Mouse (Mus musculus) activated CD4-positive, CD25-positive, alpha-beta regulatory T cell, adult 4 months (primary cell): ENCODE measurements around the gene Ptms. TPM values are rescaled to one million over a fixed set of nuclear protein-coding genes. Genes with fewer than 3 reads are reported as not detected.

Experiments
- ATAC-seq: one replicate; pipeline ENCODE4 v1.8.0; 2017
- polyA plus RNA-seq, 2 experiments: library from polyadenylated mRNA; unstranded; fragments of 100-300 nt; shearing (Covaris generic); gene quantifications; one replicate each; pipeline ENCODE4 v1.2.1; 2017

Gene Ptms
- 10 to 100 TPM; 12.0 to 12.8 TPM for polyA plus RNA-seq

GRCm38 (mm10) chr6:124919695-124920317 lies at the start of gene Ptms:
Gene Ptms, minus strand, starts transcription at chr6:124920103.
- ATAC-seq, result peak; percentile 33

- ATAC-seq, result no peak
Measured at GRCm38 (mm10) chr6:124967766-124968165, 47.9 kb upstream of the Ptms start.

- ATAC-seq, result no peak
Measured at GRCm38 (mm10) chr6:124966466-124967118, 46.7 kb upstream of the Ptms start.

- ATAC-seq, result peak; percentile 24
Measured at GRCm38 (mm10) chr6:124965747-124966146, 45.8 kb upstream of the Ptms start.

- peak; percentile 88 for ATAC-seq
Measured at GRCm38 (mm10) chr6:124965088-124965719, 45.3 kb upstream of the Ptms start, which contains the start of gene Cops7a. Gene Cops7a, minus strand, starts transcription at chr6:124965538.

DNA sequence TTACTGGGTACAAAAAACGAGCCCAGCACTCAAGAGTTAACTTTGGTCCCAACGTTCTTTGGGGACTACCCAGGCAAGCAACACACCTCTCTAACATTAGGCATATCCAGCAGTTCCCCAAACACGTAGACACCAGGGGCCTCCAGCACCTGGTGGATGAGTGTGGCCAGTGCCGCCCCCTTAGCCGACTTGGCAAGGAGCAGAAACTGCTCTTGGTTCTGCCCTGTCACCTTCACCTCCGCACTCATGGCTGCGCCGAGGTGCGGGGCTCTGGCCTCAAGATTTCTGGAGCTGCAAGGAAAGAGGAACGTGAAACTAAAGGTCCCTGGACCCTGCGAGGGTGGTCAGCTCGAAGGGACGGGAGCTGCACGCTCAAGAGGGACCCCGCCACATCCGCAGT lies 44.7 kb upstream of the Ptms start:
- ATAC-seq, result no peak

- ATAC-seq, result no peak
Measured at GRCm38 (mm10) chr6:124961021-124961420, 41.1 kb upstream of the Ptms start.

DNA sequence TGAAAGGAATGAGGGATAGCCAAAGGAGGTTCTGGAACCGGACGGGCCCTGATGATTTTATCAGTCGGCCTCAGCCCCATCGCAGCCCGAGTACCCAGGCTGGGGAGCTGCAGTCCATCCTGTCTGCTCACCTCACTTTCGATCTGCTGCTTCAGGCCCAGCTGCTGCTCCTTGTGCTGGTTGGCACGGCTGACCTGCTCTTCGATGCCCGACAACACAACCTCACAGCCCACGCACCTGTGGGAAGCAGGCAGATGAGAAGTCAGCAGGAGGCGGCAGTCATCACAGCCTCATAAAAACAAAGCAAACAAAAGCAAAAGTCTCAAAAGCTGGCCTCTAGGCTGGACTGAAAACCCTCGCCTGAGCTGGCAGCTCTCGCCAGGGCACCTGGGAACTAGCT lies 40.1 kb upstream of the Ptms start:
- ATAC-seq, result no peak

GRCm38 (mm10) chr6:124958127-124958526 lies 38.2 kb upstream of the Ptms start:
- no peak for ATAC-seq

DNA sequence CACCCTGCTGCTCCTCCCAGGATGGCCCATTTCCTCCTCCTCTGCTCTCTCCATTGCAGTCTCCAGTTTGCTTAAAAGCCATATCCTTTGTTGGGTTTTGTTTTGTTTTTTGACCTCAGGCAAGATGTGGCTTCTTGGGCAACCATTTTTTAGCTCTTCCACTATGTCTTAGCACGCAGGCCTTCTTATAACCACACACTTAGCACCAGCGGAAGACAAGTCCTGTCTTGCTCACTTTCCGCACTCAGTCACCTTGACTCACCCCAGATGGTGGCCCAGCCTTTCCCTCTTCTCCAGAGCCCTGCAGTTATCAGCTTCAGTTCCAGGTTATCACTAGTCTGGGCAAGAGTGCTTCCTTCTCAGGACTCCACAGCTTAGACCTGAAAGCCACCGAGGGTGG lies 35.3 kb upstream of the Ptms start:
- no peak for ATAC-seq

GRCm38 (mm10) chr6:124953991-124954715 lies 34.2 kb upstream of the Ptms start:
- no peak for ATAC-seq

DNA sequence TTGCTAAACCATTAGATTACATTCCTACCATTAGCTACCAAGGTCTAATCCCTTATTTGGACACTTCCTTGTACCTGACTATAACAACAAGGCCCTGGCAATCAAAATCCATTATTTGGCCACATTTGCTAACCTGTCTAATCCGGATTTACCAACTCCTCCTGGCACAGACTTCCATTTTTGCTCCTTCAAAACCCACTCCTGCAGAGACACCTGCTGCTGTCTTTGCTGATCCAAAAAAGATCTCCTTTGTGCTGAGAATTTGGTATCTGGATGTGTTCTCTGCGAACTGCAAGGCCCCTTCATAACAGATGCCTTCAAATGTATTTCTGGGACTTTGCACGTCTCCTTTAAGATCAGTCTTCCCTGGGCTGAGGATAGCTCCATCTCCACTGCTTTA lies 23.6 kb upstream of the Ptms start:
- no peak for ATAC-seq

GRCm38 (mm10) chr6:124941679-124942078 lies 21.8 kb upstream of the Ptms start:
- ATAC-seq, result no peak

GRCm38 (mm10) chr6:124938554-124938953 lies 18.7 kb upstream of the Ptms start:
- ATAC-seq, result no peak

DNA sequence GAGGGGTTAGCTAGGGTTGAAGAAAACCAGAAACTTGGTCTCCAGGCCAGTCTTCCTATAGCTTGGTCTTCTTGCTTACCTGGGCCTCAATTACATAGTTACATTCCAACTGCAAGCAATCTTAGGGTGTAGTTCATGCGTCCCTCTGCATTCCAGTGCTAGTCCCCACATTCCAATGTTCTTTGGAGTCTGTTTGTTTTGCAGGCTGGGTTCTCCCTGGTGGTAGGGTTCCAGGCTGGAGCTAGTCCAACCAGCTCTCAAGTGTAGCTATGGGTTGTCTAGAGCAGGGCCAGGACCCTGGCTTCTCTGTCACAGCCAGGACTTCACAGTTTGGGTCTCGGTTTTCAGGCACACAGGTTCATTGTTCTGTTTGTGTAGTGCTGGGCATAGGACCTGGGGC lies 17.6 kb upstream of the Ptms start:
- ATAC-seq, result no peak

DNA sequence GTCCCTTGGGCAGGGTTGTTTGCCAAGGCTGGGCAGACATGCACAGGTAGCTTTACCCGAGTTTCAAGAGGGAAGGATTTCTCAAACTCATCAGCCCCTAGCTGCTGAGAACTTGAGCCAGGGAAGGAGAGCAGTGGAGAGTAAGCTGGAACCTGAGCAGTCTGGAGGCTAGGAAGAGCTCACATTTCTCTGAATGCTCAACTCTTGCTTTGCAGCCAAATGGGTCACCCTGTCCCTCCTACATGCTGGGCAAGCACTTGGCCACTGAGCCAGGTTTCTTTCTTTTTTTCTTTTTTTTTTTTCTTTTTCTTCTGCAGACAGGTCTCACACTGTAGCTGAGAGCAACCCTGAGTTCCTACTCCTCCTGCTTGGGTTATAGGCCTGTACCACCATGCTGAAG lies 16.8 kb upstream of the Ptms start:
- ATAC-seq, result no peak

DNA sequence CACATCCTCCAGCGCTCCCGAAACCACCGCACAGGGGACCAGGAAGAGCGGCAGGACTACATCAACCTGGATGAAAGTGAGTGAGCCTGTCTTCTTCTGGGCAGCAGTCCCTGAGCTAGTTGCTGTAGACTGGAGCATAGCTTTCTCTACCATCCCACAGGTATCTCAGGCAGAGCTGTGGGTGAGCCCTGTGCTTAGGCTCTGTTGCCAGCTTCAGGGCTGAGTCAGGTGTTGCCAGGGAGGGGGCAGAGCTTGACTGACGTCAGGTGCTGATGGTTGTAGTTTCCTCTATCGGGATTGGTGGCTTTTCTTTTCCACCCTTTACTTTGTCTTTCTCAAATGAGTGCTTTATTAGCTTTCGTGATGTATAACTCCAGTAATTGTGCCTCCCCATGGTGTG lies 14.8 kb upstream of the Ptms start:
- ATAC-seq, result no peak

GRCm38 (mm10) chr6:124933127-124933526 lies 13.2 kb upstream of the Ptms start:
- no peak for ATAC-seq

GRCm38 (mm10) chr6:124932314-124932695 lies 12.4 kb upstream of the Ptms start:
- no peak for ATAC-seq

- peak; percentile 2 for ATAC-seq
Measured at GRCm38 (mm10) chr6:124931525-124932313, 11.8 kb upstream of the Ptms start.

DNA sequence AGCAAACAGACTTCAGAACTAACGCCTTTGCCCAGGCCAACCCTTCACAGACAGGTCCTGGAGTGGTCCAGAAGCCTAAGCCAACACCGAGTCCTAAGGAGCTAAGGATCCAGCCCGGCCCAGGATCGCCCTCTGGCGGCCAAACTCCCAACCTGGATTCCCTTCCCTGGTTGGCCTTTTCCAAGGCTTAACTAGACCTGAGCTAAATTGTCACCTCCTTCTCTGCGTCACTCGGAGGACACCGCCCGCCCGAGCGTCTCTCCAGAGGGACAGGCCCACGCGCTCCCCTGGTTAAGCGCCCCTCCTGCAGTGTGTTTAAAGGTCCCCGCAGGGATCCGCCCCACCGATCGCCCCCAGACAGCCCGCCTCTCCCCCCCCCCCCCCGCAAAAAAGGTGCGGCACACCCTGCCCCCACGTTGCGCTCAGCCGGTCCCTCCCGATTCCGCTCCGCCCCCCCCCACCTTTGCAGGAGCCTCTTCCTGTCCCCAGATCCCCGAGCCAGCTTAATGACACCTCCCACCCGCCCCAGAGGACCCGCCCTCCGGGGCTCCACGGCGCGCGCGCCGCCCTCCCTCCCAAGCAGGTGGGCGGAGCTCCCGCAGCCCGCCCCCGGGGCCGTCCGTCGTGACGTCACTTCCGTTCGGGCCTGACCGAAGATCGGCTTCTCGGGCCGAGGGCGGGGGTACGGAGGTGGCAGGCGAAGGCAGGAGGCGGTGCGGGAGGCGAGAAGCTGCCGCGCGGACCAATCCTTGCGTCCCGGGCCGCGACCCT lies 11.0 kb upstream of the Ptms start, which contains the start of gene Mlf2:
TSS of gene Mlf2 (plus strand) at position 633 of the 771 bp plus-strand sequence.
- peak; percentile 76 for ATAC-seq

DNA sequence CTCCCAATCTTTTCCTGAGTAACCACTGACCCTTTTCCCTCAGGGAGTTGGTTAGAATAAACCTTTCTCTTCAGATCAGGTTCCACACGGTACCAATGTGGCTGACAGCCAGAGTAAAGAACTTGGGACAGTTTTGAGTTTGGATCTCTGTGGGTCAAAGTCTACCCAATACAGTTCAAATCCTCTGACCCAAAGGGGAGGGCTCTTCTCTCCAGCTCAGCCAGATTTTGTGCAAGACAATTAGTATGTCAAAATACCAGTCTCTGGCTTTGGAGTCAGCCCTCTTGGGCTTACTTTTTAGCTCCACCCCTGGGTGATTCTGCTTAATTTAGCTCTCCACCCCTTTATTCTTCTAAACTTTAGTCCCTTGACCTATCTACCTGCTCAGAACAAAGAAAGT lies 10.3 kb upstream of the Ptms start:
- no peak for ATAC-seq
